Mouse (Mus musculus) megakaryocyte-erythroid progenitor cell, adult 5-6 weeks (primary cell): ENCODE measurements around the gene Ruvbl1. TPM values are rescaled to one million over a fixed set of nuclear protein-coding genes. Genes with fewer than 3 reads are reported as not detected.

Experiments used
- ATAC-seq: replicated peaks from 2 replicates; pipeline ENCODE4 v1.8.0; 2016; ENCODE audit warnings: mild to moderate bottlenecking, inconsistent platforms; ENCODE audit not compliant: severe bottlenecking, poor library complexity, low FRiP score, low TSS enrichment
- total RNA-seq, 2 experiments: library from RNA; stranded (forward) in 1 of 2; stranded (reverse) in 1 of 2; fragments of 200-1000, 215-1000 nt in 1 of 2; fragments of >200 nt in 1 of 2; fragmentation: Nextera tagmentation in 1 of 2; gene quantifications; 2 replicates each; pipeline ENCODE4 v1.2.3; 2014 to 2017

Gene Ruvbl1
- total RNA-seq, 2 experiments from 2014 or later: 117 to 308 TPM

GRCm38 (mm10) chr6:88530306-88530705 lies 65.1 kb downstream of the Ruvbl1 start:
- no peak for ATAC-seq

- no peak for ATAC-seq
These were observed 75.0 kb downstream of the Ruvbl1 start for GRCm38 (mm10) chr6:88540093-88540755.

GRCm38 (mm10) chr6:88544241-88544640 lies 79.0 kb downstream of the Ruvbl1 start:
- no peak for ATAC-seq

GRCm38 (mm10) chr6:88544644-88545396 lies 79.6 kb downstream of the Ruvbl1 start:
- peak; percentile 77 for ATAC-seq

GRCm38 (mm10) chr6:88545397-88545790 lies 80.2 kb downstream of the Ruvbl1 start:
- no peak for ATAC-seq

Other genes starting within 250 kb of the Ruvbl1 start
- not detected in 2 replicates for gene Dnajb8, start 243.1 kb upstream of the Ruvbl1 start, total RNA-seq (2014; fragmentation: Nextera tagmentation)
- not detected in 2 replicates for gene Dnajb8, start 243.1 kb upstream of the Ruvbl1 start, total RNA-seq (2017)
- gene Eefsec, start 18.9 kb upstream of the Ruvbl1 start, total RNA-seq (2014; fragmentation: Nextera tagmentation): 31.6 and 38.6 TPM in 2 replicates
- gene Eefsec, start 18.9 kb upstream of the Ruvbl1 start, total RNA-seq (2017): 14.2 and 23.2 TPM in 2 replicates
- 93.0 and 138 TPM in 2 replicates for gene Sec61a1, start 53.5 kb downstream of the Ruvbl1 start, total RNA-seq (2014; fragmentation: Nextera tagmentation)
- gene Sec61a1, start 53.5 kb downstream of the Ruvbl1 start, total RNA-seq (2017): 101 and 113 TPM in 2 replicates
- gene Kbtbd12, start 172.5 kb downstream of the Ruvbl1 start, total RNA-seq (2014; fragmentation: Nextera tagmentation): 0.37 and 0.98 TPM in 2 replicates
- gene Kbtbd12, start 172.5 kb downstream of the Ruvbl1 start, total RNA-seq (2017): 0.47 and 0.57 TPM in 2 replicates